Mouse (Mus musculus): ENCODE results near the gene Kdelc2. TPM values are rescaled to one million over a fixed set of nuclear protein-coding genes. Genes with fewer than 3 reads are reported as not detected.

Kdelc2 gene
- total RNA-seq (2021), result 1 to 10 TPM; 3.6 to 4.0 TPM
- long read RNA-seq, experiment 1, transcript Kdelc2-201 (8 exons, 3,642 nt), result major isoform, 7 of 8 reads
- long read RNA-seq, experiment 1, partial matches to known transcripts, result 1 of 8 reads
- long read RNA-seq, experiment 1, other reads (novel, unspliced or antisense), result 0 of 8 reads
- long read RNA-seq, experiment 2, transcript Kdelc2-201 (8 exons, 3,642 nt), result major isoform, 5 of 9 reads
- long read RNA-seq, experiment 2, partial matches to known transcripts, result 2 of 9 reads
- long read RNA-seq, experiment 2, other reads (novel, unspliced or antisense), result 2 of 9 reads

DNA sequence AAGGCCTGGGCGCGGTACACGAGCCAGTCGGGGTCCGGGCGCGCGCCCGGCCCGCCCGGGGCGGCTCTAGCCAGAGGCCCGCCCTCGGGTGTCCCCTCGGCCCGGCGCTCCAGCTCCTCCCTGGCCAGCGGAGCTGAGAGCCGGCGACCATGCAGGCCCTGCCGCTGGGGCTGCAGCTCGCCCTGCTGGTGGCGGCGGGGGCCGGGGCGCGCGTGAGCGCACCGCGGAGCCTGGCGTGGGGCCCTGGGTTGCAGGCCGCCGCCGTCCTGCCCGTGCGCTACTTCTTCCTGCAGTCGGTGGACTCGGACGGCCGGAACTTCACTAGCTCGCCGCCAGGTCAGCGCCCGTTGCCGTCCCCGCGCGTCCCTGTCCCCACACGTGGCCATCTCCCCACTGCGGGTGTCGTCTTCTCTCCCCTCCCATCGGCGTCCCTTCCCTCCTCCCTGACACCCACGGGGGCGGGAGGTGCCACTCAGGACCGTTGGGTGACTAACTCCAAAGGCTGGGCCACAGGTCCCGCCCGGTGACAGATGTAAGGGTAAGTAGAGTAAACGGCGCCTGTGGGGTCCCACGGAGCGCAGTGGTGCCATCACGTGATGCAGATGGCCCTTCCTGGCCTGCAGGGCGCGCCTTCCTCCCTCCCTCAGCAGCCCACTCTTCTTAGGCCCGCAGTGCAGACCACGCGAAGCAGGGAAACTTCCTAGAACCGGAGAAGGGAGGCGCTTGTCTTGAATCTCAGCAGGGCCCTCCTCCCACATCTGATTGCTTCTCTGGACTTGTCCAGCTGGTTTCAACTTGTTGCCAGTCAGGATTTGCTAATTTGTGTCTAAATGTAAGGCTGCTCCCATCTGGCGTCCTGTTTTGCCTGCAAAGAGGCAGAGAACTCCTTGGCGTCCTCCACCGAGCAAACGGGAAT, at the start of gene Kdelc2:
Gene Kdelc2 (plus strand): TSS at position 75 of the 916 bp plus-strand sequence.
- DNase-seq (ENCODE audit: low spot score), result peak; percentile 63

GRCm38 (mm10) chr9:53335131-53335530, 48.7 kb upstream of the Kdelc2 start:
- DNase-seq (ENCODE audit: low spot score), result no peak

DNA sequence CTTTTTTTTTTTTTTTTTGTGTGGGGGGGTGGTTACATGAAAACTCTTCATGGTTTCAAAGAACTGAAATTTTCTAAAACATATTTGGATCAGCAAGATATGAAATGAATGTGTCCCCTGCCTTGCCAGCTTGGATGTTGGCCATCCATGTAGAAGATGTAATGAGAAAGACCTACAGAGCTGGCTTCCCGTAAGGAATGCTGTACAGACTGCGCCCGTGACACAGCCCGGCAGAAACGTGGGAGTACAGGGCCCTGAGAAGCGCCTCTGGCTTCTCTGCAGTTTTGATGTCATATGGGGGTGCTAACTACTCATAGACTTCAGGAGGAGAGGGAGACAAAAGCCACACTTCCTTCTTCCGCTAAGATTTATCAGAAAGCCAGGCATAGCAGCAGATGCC, 44.2 kb upstream of the Kdelc2 start:
- DNase-seq (ENCODE audit: low spot score), result no peak

GRCm38 (mm10) chr9:53340328-53340916, 43.4 kb upstream of the Kdelc2 start:
- DNase-seq (ENCODE audit: low spot score), result no peak

GRCm38 (mm10) chr9:53340969-53341368, 42.9 kb upstream of the Kdelc2 start:
- DNase-seq (ENCODE audit: low spot score), result peak; percentile 21

DNA sequence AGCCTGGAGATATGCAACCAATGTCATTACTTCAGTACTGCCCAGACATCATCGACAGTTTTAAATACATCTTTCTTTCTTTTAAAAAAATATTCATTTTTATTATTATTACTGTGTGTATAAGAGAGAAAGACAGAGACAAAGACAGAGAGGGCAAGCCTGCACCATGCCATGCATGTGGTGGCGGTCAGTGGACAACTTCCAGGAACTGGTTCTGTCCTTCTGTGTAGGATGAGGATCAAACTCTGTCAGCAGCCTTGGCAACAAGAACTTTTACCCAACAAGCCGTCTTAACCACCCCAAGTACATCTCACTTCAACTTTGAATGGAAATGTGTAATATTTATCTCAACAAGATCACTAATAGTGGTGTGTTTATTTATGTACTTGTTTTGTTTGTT, 41.8 kb upstream of the Kdelc2 start:
- no peak for DNase-seq (ENCODE audit: low spot score)

DNA sequence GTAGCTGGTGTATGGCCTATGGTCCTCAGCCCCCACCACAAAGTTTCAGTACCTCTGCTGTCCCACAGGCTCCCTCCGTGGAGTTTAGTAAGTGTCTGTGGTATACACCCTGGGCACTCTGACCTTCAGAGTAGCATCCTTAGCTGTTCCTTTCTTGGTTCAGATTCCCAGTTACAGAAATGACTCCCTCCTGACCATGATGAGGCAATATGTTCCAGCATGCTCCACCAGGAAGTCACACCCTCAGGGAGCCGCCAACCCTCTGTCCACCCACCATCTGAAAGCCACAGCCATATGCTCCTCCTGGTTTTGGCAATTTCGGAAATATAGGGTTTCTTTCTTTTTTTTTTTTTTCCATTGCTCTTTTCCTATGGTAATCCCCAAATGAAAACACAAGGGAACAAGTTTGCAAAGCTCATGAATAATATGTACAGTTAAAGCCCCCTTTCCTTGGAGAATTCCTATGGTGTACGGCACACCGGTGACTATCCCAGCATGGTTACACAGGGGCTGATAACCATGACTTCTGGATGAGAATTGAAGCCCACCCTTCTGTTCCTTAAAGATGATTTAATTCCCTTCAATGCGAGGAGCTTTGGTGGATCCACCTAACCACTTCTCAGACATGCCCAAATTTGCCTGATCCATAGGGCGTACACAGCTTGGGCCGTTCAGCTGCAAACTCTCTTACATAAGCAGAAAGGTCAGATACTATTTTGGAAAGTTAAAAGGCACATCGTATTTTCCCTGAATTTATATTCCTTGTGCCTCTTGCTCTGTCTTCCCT, 39.0 kb upstream of the Kdelc2 start:
- peak; percentile 29 for DNase-seq (ENCODE audit: low spot score)

- no peak for DNase-seq (ENCODE audit: low spot score)
These were observed 38.1 kb upstream of the Kdelc2 start for GRCm38 (mm10) chr9:53345728-53346127.

DNA sequence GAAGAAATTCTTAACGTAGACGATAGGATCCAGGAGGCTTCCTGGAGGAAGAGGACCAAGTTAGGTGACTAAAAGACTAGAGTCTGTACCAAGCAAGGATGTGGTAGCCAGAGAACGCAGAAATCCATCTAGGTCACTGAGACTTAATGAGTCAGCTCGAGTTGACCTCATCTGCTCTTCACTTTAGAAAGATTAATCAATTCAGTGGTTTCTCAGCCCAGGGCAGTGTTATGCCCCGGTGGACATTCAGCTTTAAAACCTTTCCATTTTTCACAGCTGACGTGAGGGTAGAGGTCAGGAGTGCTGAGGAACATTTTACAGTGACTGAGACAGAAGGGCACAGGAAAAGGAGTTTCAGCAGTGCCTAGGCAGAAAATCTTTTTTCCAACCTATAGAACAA, 37.4 kb upstream of the Kdelc2 start:
- DNase-seq (ENCODE audit: low spot score), result no peak

DNA sequence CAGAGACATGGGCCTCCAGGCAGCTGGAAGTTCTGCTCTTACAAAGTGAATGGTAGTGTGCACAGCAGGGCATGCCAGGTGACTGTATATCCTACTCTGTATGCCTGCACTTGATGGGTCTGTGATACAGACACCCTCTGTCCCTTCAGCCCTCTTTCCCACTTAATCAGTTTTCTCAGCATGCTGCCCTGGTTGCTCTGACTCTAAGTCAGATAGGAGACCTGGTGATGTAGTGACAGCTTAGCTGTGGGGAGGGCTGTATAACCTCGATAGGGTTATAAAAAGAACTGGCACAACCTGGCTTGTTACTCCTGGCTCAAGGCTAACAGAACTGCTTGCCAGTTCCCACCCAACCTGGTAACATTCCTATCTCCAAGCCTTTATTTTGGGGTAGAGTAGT, 34.6 kb upstream of the Kdelc2 start:
- DNase-seq (ENCODE audit: low spot score), result no peak

- no peak for DNase-seq (ENCODE audit: low spot score)
These were observed 33.5 kb upstream of the Kdelc2 start for GRCm38 (mm10) chr9:53350331-53350730.

DNA sequence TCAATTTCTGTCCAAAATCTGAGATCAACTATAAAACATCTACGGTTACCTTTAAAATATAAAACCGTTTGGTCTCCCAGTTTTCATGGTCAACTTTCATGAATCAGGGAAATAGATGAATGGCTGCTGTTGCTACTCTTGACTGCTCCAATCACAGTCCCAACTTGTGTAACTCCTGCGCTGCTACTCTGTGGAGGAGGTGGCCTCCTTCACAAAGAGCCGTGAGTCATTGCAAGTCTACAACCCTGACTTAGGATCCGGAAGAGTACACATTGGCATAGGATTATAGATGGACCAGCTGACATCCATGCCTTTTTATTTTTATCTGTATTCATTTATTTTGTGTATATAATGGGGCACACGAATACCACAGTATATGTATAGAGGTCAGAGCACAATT, 31.9 kb upstream of the Kdelc2 start:
- DNase-seq (ENCODE audit: low spot score), result no peak

GRCm38 (mm10) chr9:53353161-53353560, 30.7 kb upstream of the Kdelc2 start:
- DNase-seq (ENCODE audit: low spot score), result no peak

DNA sequence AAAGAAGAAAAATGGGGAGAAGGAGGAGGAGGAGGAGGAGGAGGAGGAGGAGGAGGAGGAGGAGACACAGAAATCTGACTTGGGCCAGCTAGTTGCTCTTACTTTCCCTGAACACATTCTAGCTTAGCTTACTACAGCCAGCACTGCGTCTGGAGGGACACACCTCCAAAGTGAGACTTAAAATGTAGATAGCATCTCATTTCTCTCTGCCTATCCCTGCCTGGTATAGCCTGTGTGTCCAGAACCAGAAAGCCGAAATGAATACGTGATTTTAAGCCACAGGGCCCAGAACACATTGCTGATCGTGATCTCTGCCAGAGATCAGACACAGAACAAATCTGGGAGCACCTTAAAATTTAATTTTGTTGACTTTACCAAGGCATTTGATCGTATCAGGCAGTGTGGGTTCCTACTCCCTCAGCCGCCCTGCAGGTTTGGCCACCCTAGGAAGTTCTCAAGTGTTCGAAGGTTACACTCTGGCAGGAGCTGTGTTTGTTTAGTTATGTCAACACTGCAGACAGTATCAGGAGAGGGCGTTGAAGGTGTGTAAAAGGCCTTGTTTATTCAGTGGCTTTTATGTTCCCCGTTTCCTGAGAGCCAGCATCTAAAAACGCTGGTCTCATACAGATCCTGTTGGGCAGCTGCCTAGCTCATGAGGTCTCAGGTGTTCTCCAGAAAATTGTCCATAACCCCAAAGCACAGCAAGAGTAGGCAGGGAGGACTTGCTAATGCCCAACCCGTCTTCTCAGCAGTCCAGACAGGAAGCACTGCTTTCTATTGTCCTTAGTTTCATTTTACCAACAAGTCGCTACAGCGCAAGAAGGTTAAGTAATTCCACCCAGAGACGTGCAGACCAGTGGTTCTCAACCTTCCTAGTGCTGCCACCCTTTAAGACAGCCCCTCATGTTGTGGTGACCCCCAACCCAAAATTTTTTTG, 27.3 kb upstream of the Kdelc2 start:
- DNase-seq (ENCODE audit: low spot score), result no peak

GRCm38 (mm10) chr9:53371339-53371738, 12.5 kb upstream of the Kdelc2 start:
- DNase-seq (ENCODE audit: low spot score), result no peak

DNA sequence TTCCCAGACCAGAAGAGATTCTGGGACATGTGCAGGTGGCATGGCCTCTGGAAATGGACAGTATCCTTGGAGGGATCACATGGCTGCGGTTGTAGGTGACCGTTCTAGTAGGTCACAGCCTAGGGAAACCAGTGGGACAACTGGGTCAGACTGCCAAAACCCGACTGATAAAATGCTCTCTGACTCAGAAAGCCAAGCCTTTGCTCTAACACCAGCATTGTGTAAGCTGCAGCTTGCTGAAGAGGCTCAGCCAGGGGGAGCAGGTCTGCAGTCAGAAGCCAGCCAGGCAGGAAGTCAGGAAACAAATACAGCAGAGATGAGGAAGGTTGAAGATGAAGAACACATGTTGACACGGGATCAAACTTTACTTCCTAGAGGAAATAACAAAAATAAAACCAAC, 7.9 kb upstream of the Kdelc2 start:
- DNase-seq (ENCODE audit: low spot score), result no peak

GRCm38 (mm10) chr9:53376820-53377219, 7.0 kb upstream of the Kdelc2 start:
- no peak for DNase-seq (ENCODE audit: low spot score)

GRCm38 (mm10) chr9:53377597-53377996, 6.2 kb upstream of the Kdelc2 start:
- DNase-seq (ENCODE audit: low spot score), result no peak

DNA sequence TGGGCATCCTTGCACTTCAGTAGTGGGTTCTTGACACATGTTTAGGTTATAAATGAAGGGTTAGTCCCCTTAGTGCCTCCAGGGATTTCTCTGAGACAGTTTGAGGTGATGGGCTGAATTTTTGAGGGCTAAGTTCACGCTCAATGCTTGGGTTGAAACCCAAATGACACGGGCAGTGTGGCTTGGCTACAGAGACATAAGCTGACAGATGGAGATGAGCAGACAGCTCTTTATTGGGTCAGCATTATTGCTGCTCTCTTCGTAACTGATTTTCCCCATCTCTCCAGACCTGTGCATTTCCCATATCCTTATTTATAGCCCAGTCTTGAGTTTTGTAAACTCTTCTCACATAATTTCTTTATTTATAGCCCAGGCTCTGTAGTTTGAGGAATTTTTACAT, 5.7 kb upstream of the Kdelc2 start:
- no peak for DNase-seq (ENCODE audit: low spot score)

- no peak for DNase-seq (ENCODE audit: low spot score)
These were observed 3.2 kb upstream of the Kdelc2 start for GRCm38 (mm10) chr9:53380595-53380994.
